Comparison of ENCODE assay signal across 24 mouse cellular contexts in genomic region chr12:99911466-99911865, GRCm38 (mm10). TPM values are rescaled to one million over a fixed set of nuclear protein-coding genes. Genes with fewer than 3 reads are reported as not detected.
A peak's percentile ranks its signal among the peaks of the same experiment; 100 is the strongest.
DNase-seq lines count a peak whose midpoint lies in the region; ATAC-seq and TF ChIP-seq lines count a peak whose summit lies in the region.
"Had no signal": no experiment of that assay in that cellular context is flagged by ENCODE, and none has a peak within 500 bp of the region (broad histone marks: within the 10 kb centered on the region; RNA-seq: fewer than 3 reads in every experiment).

No protein-coding gene starts in this region.

- 74% methylated on average over 12 of the region's 12 CpGs for WGBS in kidney, postnatal 0 days
- WGBS in embryonic facial prominence, embryonic 10.5 days, result 89% methylated on average over 12 of the region's 12 CpGs

- H3K27ac ChIP-seq in kidney, postnatal 0 days, result 0 out of 2 replicates have a peak overlapping the region, but pooled peaks have one; percentile 15
- H3K27ac ChIP-seq in embryonic facial prominence, embryonic 10.5 days (replicated peaks), result no peak overlapping the region
- H3K27ac ChIP-seq: embryonic facial prominence, embryonic 15.5 days; forebrain, embryonic 10.5 days; heart, embryonic 10.5 days; hindbrain, embryonic 12.5 days had no signal

- H3K9me3 ChIP-seq in kidney, postnatal 0 days (replicated peaks; ENCODE audit: low read length), result no peaks in the 10 kb centered on the region
- H3K9me3 ChIP-seq in embryonic facial prominence, embryonic 10.5 days, result no peaks in the 10 kb centered on the region
- H3K9me3 ChIP-seq: embryonic facial prominence, embryonic 15.5 days; forebrain, embryonic 10.5 days; heart, embryonic 10.5 days; hindbrain, embryonic 12.5 days had no signal

- H3K27me3 ChIP-seq in kidney, postnatal 0 days (ENCODE audit: insufficient read depth, low read length), result no peaks in the 10 kb centered on the region
- no peaks in the 10 kb centered on the region for H3K27me3 ChIP-seq in embryonic facial prominence, embryonic 10.5 days (replicated peaks; ENCODE audit: low read depth, poor library complexity, severe bottlenecking)
- H3K27me3 ChIP-seq: CH12.LX; embryonic facial prominence, embryonic 15.5 days; hindbrain, embryonic 12.5 days; Patski had no signal

- ATAC-seq in kidney, postnatal 0 days (replicated peaks; ENCODE audit: low FRiP score, low read depth), result no peak; the same call in 1 of the 2 replicates
- ATAC-seq: activated CD4-positive, CD25-positive, alpha-beta regulatory T cell, adult 4 months; forebrain, embryonic 14.5 days; Patski had no signal

- no peak overlapping the region for H3K9ac ChIP-seq in kidney, postnatal 0 days (ENCODE audit: low read depth, low read length)
- H3K9ac ChIP-seq: embryonic facial prominence, embryonic 15.5 days; hindbrain, embryonic 12.5 days had no signal

- intact Hi-C loops in left cerebral cortex, postnatal 14 days (cut with DNase I), result no loop called here

- H3K4me3 ChIP-seq in kidney, postnatal 0 days (replicated peaks; ENCODE audit: low read depth, low read length), result no peak overlapping the region
- H3K4me3 ChIP-seq in embryonic facial prominence, embryonic 10.5 days, result no peak overlapping the region
- H3K4me3 ChIP-seq: embryonic facial prominence, embryonic 15.5 days; erythroblast, embryonic 14.5 days; forebrain, embryonic 10.5 days; heart, embryonic 10.5 days; hindbrain, embryonic 12.5 days had no signal

- no peak overlapping the region for H3K4me2 ChIP-seq in kidney, postnatal 0 days (ENCODE audit: low read length)
- H3K4me2 ChIP-seq: embryonic facial prominence, embryonic 15.5 days; hindbrain, embryonic 12.5 days had no signal

- peak; percentile 14 for DNase-seq in lung, postnatal 10 days
- no peak for DNase-seq in lung, adult 18-20 months
- peak; percentile 15 to 37 for DNase-seq in kidney, adult 8-10 months
- DNase-seq in kidney, postnatal 0 days (ENCODE audit: low spot score), result no peak
- DNase-seq in kidney, postnatal 36 days, result peak; percentile 34 to 63
- no peak for DNase-seq in cerebellum, postnatal 10 days
- no peak for DNase-seq in embryonic facial prominence, embryonic 10.5 days (ENCODE audit: low spot score)
- no peak for DNase-seq in left cerebral cortex, postnatal 14 days (ENCODE audit: low spot score in 2 of 2)
- DNase-seq: adrenal gland, postnatal 14 days; cerebellum, adult 18-20 months; cerebellum, adult 9-11 months; gastrocnemius, postnatal 10 days; heart, adult 18-20 months; heart, postnatal 10 days; heart, postnatal 4 days had no signal

- H3K4me1 ChIP-seq in kidney, postnatal 0 days (replicated peaks; ENCODE audit: insufficient read depth, low read length), result no peaks in the 10 kb centered on the region
- no peaks in the 10 kb centered on the region for H3K4me1 ChIP-seq in embryonic facial prominence, embryonic 10.5 days
- H3K4me1 ChIP-seq: embryonic facial prominence, embryonic 15.5 days; forebrain, embryonic 10.5 days; heart, embryonic 10.5 days; hindbrain, embryonic 12.5 days had no signal

- TF ChIP-seq CTCF in kidney, postnatal 0 days (IDR thresholded peaks at IDR 0.05; ENCODE audit: low read depth), result no peak

- H3K36me3 ChIP-seq in kidney, postnatal 0 days (ENCODE audit: insufficient read depth, low read length), result peaks cover 24% of the 10 kb centered on the region; the same call in 1 of the 2 replicates
- H3K36me3 ChIP-seq in embryonic facial prominence, embryonic 10.5 days (replicated peaks), result peaks cover 88% of the 10 kb centered on the region

RNA-seq across cellular contexts. Expression of gene Tdp1, which starts 27.1 kb away (rescaled TPM):
- polyA plus RNA-seq in kidney, postnatal 0 days (2015; fragmentation: Nextera tagmentation; extraction: Ambion mirVana), result 31.3 and 37.9 TPM in 2 replicates
- 81.1 and 84.4 TPM in 2 replicates for polyA plus RNA-seq in embryonic facial prominence, embryonic 10.5 days (2016; fragmentation: Nextera tagmentation; extraction: Ambion mirVana)
- total RNA-seq in left cerebral cortex, postnatal 14 days (2021), result 10 to 100 TPM; 26.5 to 30.0 TPM

RNA-seq across cellular contexts. Expression of gene Efcab11, which starts 27.2 kb away (rescaled TPM):
- polyA plus RNA-seq in kidney, postnatal 0 days (2015; fragmentation: Nextera tagmentation; extraction: Ambion mirVana), result 6.8 and 8.3 TPM in 2 replicates
- 20.8 and 21.6 TPM in 2 replicates for polyA plus RNA-seq in embryonic facial prominence, embryonic 10.5 days (2016; fragmentation: Nextera tagmentation; extraction: Ambion mirVana)
- under 1 TPM; 0.29 to 0.61 TPM for total RNA-seq in left cerebral cortex, postnatal 14 days (2021)
- total RNA-seq: heart, adult 18-20 months had no signal

RNA-seq across cellular contexts. Expression of gene Kcnk13, which starts 52.8 kb away (rescaled TPM):
- 0.11 and 0.16 TPM in 2 replicates for polyA plus RNA-seq in kidney, postnatal 0 days (2015; fragmentation: Nextera tagmentation; extraction: Ambion mirVana)
- polyA plus RNA-seq in embryonic facial prominence, embryonic 10.5 days (2016; fragmentation: Nextera tagmentation; extraction: Ambion mirVana), result 0.09 and 0.16 TPM in 2 replicates
- total RNA-seq in left cerebral cortex, postnatal 14 days (2021), result 1 to 10 TPM; 4.8 to 6.4 TPM
- polyA plus RNA-seq: activated CD4-positive, CD25-positive, alpha-beta regulatory T cell, adult 4 months; erythroblast, embryonic 14.5 days; Patski had no signal

Comparison
In these comparisons a context has a peak if more than half of its experiments do, and no peak if none do; other contexts are left out.
1. DNase-seq: peak in lung, postnatal 10 days (single experiment), kidney, adult 8-10 months (2 of 2) and kidney, postnatal 36 days (2 of 2); none in lung, adult 18-20 months (0 of 2), kidney, postnatal 0 days (single experiment), cerebellum, postnatal 10 days (0 of 2), embryonic facial prominence, embryonic 10.5 days (single experiment) and left cerebral cortex, postnatal 14 days (0 of 2).